Mouse (Mus musculus): ENCODE measurements around the gene Axin2. TPM values are rescaled to one million over a fixed set of nuclear protein-coding genes. Genes with fewer than 3 reads are reported as not detected.

The Axin2 gene
- polyA plus RNA-seq, 1 experiment = 2.5 TPM

DNA sequence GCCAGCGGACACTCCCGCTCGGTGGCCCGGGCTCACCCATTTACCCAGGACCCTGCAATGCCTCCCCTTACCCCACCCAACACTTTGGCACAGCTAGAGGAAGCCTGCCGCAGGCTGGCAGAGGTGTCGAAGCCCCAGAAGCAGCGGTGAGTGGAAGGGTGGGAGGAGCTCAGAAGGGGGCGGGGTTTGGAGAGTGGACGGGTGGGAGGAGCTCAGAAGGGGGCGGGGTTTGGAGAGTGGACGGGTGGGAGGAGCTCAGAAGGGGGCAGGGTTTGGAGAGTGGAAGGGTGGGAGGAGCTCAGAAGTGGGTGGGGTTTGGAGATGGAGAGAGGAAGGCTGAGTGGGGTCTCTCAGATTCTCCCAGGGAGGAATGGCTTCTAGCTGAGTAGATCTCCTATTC lies 23.6 kb downstream of the Axin2 start:
- TF ChIP-seq CTCF (IDR thresholded peaks at IDR 0.05; ENCODE audit: control insufficient read depth, insufficient read depth, low read length) (no peak), POLR2A (IDR thresholded peaks at IDR 0.05; ENCODE audit: borderline replicate concordance, control insufficient read depth, low read depth, low read length) (no peak)
- Histone ChIP-seq H3K4me3 (replicated peaks; ENCODE audit: control insufficient read depth, low read depth, low read length) (no peak overlapping the region), H3K4me1 (ENCODE audit: control insufficient read depth, insufficient read depth, low read length) (no peaks in the 10 kb centered on the region), H3K27ac (ENCODE audit: control insufficient read depth, insufficient read depth, low read depth, low read length, poor library complexity) (no peak overlapping the region)
- 74% methylated on average over 11 of the region's 11 CpGs for WGBS

DNA sequence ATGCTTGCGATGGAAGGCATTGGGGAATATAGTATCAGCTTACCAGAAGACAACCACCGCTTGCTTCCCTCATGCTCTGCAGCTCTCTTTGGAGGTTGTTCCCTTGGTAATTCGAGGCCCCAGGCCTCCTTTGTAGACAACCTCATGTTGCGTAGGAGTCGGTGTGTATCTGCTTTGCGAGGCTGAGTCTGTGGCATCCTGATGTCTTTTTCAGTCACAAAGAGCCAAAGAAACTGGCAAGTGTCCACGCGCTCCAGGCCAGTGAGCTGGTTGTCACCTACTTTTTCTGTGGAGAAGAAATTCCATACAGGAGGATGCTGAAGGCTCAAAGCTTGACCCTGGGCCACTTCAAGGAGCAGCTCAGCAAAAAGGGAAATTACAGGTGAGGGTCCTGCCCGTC lies 25.5 kb downstream of the Axin2 start:
- H3K4me1 ChIP-seq (ENCODE audit: control insufficient read depth, insufficient read depth, low read length) = no peaks in the 10 kb centered on the region
- TF ChIP-seq POLR2A (IDR thresholded peaks at IDR 0.05; ENCODE audit: borderline replicate concordance, control insufficient read depth, low read depth, low read length) = no peak
- no peak overlapping the region for H3K4me3 ChIP-seq (replicated peaks; ENCODE audit: control insufficient read depth, low read depth, low read length)
- no peak overlapping the region for H3K27ac ChIP-seq (ENCODE audit: control insufficient read depth, insufficient read depth, low read depth, low read length, poor library complexity)
- 93% methylated on average over 9 of the region's 9 CpGs for WGBS

DNA sequence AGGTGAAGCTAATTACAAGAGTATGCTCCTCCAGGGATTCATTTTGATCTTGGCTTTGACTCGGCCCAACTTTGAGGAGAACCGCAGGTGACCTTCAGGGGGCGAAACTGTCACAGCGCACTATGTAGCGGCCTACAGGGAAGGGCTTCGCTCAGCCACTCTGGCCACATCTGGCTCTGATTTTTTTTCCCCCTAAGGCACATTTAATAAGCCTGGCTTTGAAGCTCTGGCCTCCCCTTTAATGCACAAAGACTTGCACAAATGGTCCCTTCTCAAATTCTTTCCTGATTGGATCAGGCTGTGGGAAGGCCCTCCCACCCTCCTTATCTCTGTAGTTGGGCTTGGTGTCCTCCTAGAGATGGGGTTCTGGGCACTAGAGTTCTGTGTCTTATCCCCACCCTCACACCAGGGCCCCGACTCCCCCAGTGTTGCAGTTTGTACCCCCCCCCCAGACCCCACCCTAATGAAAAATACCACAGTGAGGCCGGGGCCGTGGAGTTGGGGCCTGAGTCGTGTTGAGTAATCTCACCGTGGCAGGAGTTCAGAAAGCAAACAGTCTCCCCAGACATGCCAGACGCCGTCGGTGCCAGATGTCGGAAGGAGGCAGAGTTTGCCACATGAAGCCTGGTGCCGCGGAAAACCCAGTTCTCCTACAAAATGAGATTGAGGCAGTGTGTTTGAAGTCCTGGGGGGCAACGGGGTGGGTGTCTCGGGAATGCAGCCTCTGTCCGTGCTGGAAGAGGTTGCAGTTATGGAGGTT lies 27.5 kb downstream of the Axin2 start:
- 77% methylated on average over 20 of the region's 20 CpGs for WGBS
- H3K27ac ChIP-seq (ENCODE audit: control insufficient read depth, insufficient read depth, low read depth, low read length, poor library complexity) = no peak overlapping the region
- H3K4me1 ChIP-seq (ENCODE audit: control insufficient read depth, insufficient read depth, low read length) = no peaks in the 10 kb centered on the region
- H3K4me3 ChIP-seq (replicated peaks; ENCODE audit: control insufficient read depth, low read depth, low read length) = no peak overlapping the region
- TF ChIP-seq POLR2A (IDR thresholded peaks at IDR 0.05; ENCODE audit: borderline replicate concordance, control insufficient read depth, low read depth, low read length) (no peak), CTCF (IDR thresholded peaks at IDR 0.05; ENCODE audit: control insufficient read depth, insufficient read depth, low read length) (no peak)

- Histone ChIP-seq H3K4me1 (ENCODE audit: control insufficient read depth, insufficient read depth, low read length) (no peaks in the 10 kb centered on the region), H3K4me3 (replicated peaks; ENCODE audit: control insufficient read depth, low read depth, low read length) (no peak overlapping the region), H3K27ac (ENCODE audit: control insufficient read depth, insufficient read depth, low read depth, low read length, poor library complexity) (no peak overlapping the region)
- TF ChIP-seq CTCF (IDR thresholded peaks at IDR 0.05; ENCODE audit: control insufficient read depth, insufficient read depth, low read length) = no peak
- no peak for TF ChIP-seq POLR2A (IDR thresholded peaks at IDR 0.05; ENCODE audit: borderline replicate concordance, control insufficient read depth, low read depth, low read length)
- 88% methylated on average over 7 of the region's 7 CpGs for WGBS
Measured at GRCm38 (mm10) chr11:108948501-108948900, 28.4 kb downstream of the Axin2 start.

DNA sequence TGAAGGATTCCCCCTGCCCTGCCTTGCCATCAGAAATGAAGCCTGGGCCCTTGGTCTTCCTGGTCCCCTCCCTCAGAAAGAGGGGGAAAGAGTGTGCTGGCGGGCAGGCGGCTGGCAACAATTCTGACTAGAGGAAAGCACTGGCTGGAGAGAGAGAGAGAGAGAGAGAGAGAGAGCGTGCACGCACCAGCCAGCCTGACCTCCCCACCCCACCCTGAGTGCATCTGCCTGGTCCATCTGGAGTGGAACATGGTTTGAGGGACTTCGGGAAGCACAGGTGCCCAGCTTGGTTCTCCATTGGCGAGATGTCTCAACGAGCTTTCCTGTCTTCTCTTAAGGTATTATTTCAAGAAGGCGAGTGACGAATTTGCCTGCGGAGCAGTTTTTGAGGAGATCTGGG lies 28.8 kb downstream of the Axin2 start:
- H3K4me1 ChIP-seq (ENCODE audit: control insufficient read depth, insufficient read depth, low read length) = no peaks in the 10 kb centered on the region
- whole genome bisulfite sequencing = 90% methylated on average over 10 of the region's 10 CpGs
- no peak overlapping the region for H3K4me3 ChIP-seq (replicated peaks; ENCODE audit: control insufficient read depth, low read depth, low read length)
- no peak overlapping the region for H3K27ac ChIP-seq (ENCODE audit: control insufficient read depth, insufficient read depth, low read depth, low read length, poor library complexity)
- TF ChIP-seq POLR2A (IDR thresholded peaks at IDR 0.05; ENCODE audit: borderline replicate concordance, control insufficient read depth, low read depth, low read length) (no peak), CTCF (IDR thresholded peaks at IDR 0.05; ENCODE audit: control insufficient read depth, insufficient read depth, low read length) (no peak)

- Histone ChIP-seq H3K4me1 (ENCODE audit: control insufficient read depth, insufficient read depth, low read length) (no peaks in the 10 kb centered on the region), H3K27ac (ENCODE audit: control insufficient read depth, insufficient read depth, low read depth, low read length, poor library complexity) (no peak overlapping the region), H3K4me3 (replicated peaks; ENCODE audit: control insufficient read depth, low read depth, low read length) (no peak overlapping the region)
- TF ChIP-seq POLR2A (IDR thresholded peaks at IDR 0.05; ENCODE audit: borderline replicate concordance, control insufficient read depth, low read depth, low read length) (no peak), CTCF (IDR thresholded peaks at IDR 0.05; ENCODE audit: control insufficient read depth, insufficient read depth, low read length) (no peak)
- WGBS = 44% methylated on average over 5 of the region's 5 CpGs
Measured at GRCm38 (mm10) chr11:108952343-108952742, 32.2 kb downstream of the Axin2 start.

DNA sequence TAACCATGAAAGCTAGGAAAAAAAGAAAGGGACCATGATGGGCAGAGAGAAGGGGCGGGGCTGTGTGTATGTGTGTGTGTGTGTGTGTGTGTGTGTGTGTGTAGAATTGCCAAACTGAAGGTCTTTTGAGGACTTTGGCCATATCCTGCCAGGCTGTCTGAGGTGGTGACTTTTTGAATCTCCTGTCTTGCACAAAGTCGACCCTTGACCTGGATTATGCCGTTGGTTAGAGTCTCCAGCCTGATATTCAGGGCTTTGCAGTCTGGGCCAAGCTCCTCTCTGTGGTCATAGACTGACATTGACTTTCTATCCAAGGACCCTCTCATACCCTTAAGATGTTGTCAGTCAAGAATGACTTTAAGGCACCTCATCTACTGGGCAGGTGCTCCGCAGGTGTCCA lies 35.8 kb downstream of the Axin2 start:
- TF ChIP-seq POLR2A (IDR thresholded peaks at IDR 0.05; ENCODE audit: borderline replicate concordance, control insufficient read depth, low read depth, low read length) (no peak), CTCF (IDR thresholded peaks at IDR 0.05; ENCODE audit: control insufficient read depth, insufficient read depth, low read length) (no peak)
- H3K27ac ChIP-seq (ENCODE audit: control insufficient read depth, insufficient read depth, low read depth, low read length, poor library complexity) = no peak overlapping the region
- WGBS = 76% methylated on average over 4 of the region's 4 CpGs
- H3K4me1 ChIP-seq (ENCODE audit: control insufficient read depth, insufficient read depth, low read length) = no peaks in the 10 kb centered on the region
- H3K4me3 ChIP-seq (replicated peaks; ENCODE audit: control insufficient read depth, low read depth, low read length) = no peak overlapping the region

DNA sequence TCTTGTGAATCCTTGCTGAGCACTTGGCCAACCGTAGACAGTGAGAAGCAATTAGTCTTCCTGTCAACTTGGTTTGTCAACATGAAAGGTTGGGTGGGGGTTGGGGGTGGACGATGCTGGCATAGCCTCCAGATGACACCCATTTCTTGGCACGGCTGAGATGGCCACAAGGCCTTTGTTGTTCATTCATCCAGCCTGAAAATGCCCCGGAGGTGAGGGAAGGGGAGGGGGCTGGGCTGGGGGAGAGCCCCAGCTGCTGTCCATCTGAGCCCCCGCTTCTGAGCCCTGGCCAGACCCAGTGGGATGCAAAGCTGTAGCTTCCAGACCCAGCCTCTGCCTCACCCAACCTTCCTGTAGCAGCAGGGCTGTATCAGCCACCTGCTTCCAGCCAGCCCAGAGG lies 38.2 kb downstream of the Axin2 start:
- H3K27ac ChIP-seq (ENCODE audit: control insufficient read depth, insufficient read depth, low read depth, low read length, poor library complexity) = no peak overlapping the region
- WGBS = 67% methylated on average over 5 of the region's 5 CpGs
- no peaks in the 10 kb centered on the region for H3K4me1 ChIP-seq (ENCODE audit: control insufficient read depth, insufficient read depth, low read length)
- TF ChIP-seq CTCF (IDR thresholded peaks at IDR 0.05; ENCODE audit: control insufficient read depth, insufficient read depth, low read length) (no peak), POLR2A (IDR thresholded peaks at IDR 0.05; ENCODE audit: borderline replicate concordance, control insufficient read depth, low read depth, low read length) (no peak)
- H3K4me3 ChIP-seq (replicated peaks; ENCODE audit: control insufficient read depth, low read depth, low read length) = no peak overlapping the region

- TF ChIP-seq POLR2A (IDR thresholded peaks at IDR 0.05; ENCODE audit: borderline replicate concordance, control insufficient read depth, low read depth, low read length) (no peak), CTCF (IDR thresholded peaks at IDR 0.05; ENCODE audit: control insufficient read depth, insufficient read depth, low read length) (no peak)
- no peak overlapping the region for H3K27ac ChIP-seq (ENCODE audit: control insufficient read depth, insufficient read depth, low read depth, low read length, poor library complexity)
- H3K4me1 ChIP-seq (ENCODE audit: control insufficient read depth, insufficient read depth, low read length) = no peaks in the 10 kb centered on the region
- WGBS = 60% methylated on average over 5 of the region's 5 CpGs
- H3K4me3 ChIP-seq (replicated peaks; ENCODE audit: control insufficient read depth, low read depth, low read length) = no peak overlapping the region
Measured at GRCm38 (mm10) chr11:108959196-108959595, 39.0 kb downstream of the Axin2 start.

Measured in bone marrow, adult 2 months (tissue).